Mouse (Mus musculus): ENCODE results near the gene Frmd5.
"Not testable (repeated sequence)": the region's sequence is repeated elsewhere in the genome, so short reads cannot be mapped to it uniquely, and the experiment has no call there.

Frmd5 gene

DNA sequence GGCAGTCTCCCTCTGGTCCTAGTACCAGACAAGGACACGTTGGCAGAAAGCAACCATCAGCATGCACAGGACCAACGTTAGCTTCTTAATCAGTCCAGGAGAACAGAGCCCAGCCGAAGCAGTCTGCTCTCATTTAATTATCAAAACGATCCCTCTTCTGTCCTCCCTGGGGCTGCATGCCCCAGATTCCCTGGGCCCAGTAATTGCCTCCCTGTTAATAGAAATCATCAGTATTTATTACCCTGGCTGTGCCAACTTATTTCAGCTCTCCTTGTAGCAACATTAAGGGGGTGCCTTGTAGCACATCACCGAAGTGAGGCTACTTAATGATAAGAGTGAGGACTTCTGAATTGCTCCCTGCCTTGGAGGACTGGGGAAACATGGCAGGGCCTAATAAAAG, 241.0 kb downstream of the Frmd5 start:
- DNase-seq: no peak

DNA sequence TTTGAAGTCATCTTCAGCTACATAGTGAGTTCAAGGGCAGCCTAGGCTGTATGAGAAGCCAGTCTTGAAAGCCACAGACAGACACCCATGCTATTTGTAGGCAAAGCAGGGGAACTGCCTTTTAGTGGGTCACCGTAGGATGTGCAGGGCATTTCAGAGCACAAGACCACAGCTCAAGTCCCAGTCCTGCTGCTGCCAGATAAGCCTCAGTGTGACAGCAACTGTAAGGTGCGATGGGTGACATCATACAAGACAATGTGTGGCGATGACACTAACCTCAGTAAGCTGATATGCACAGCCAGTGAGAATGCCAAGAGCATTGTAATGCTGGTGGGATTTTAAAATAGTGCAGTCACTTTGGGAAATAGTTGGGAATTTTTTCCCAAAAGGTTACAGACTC, 243.8 kb downstream of the Frmd5 start:
- no peak for DNase-seq

DNA sequence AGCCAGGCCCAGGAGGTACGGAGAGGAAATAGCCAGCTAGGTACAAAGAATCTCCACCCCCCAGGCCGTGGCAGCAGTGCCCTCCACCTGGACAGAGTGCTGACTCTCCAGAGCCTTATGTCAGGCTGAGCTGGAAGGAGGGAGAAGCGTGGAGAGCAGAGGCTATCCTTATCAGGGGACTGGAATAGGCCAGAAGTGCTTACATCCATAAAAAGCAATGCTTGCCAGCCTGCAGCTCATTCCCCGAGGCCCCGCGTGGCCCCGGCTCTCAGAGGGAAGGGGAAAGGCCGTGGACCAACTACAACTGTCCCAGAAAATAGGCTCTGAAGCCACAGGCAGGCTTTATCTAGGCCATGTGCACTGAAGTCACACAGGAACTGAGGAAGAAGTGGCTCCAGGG, 255.6 kb downstream of the Frmd5 start:
- no peak for DNase-seq

DNA sequence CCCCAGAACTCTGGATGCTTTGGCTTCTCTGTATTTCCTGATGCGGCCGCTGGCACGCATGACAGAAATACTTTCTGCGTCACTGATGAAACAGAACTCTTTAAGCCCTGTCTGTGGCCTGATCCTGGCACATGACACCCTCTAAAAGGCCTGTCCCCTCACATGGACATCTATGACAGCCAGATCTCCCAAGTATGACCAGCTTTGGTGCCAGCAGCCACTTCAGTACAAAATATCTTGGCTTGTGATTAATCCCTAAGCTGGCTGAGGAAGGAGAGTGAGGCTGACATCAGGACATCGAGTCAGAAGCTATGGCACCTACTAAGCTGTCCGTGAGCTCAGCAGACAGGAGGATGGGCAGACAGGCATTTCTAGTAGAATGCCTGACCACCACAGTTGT, 257.3 kb downstream of the Frmd5 start:
- DNase-seq: no peak

DNA sequence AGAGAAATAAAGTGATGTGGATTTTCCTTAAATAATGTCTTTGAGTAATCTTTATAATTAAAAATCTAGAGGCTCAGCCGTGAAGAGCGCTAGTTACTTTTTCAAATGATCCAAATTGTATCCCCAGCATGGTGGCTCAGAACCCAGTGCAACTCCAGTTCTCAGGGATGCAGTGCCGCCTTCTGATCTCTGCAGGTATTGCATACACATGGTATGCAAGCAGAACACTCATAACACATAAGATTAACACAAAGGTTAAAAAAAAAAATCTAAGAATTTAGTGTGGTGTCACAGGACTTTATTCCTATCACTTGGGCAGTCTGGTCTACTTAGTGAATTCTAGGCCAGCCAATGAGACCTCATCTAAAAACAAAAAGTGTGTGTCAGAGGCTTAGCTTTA, 262.1 kb downstream of the Frmd5 start:
- DNase-seq: no peak

DNA sequence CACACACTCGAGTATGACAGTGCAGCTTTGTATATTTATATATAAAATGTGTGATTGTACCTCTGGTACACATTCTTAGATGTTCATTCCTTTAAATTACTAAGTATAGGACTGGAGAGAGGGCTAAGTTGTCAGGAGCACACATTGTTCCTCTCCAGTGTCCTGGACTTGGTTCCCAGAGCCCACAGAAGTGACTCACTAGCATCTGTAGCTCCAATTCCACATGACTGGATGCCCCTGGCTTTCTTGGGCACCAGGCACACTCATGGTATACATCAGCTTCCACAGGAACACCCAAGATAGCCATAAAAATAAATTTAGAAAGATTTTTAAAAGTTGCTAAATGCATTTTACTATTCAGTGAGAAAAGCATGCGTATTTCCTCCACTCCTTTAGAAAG, 281.8 kb downstream of the Frmd5 start:
- DNase-seq: no peak

DNA sequence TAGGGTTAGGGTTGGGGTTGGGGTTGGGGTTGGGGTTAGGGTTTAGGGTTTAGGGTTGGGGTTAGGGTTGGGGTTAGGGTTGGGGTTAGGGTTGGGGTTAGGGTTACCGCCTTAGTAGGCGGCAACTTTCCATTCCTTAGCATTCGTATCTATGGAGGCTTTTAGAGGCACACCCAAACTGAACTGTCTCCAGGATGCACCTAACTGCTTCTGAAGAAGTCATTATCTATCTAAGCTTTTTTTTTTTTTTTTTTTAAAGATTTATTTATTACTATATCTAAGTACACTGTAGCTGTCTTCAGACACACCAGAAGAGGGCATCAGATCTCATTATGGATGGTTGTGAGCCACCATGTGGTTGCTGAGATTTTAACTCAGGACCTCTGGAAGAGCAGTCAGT, 284.1 kb downstream of the Frmd5 start:
- not testable (repeated sequence) for DNase-seq

DNA sequence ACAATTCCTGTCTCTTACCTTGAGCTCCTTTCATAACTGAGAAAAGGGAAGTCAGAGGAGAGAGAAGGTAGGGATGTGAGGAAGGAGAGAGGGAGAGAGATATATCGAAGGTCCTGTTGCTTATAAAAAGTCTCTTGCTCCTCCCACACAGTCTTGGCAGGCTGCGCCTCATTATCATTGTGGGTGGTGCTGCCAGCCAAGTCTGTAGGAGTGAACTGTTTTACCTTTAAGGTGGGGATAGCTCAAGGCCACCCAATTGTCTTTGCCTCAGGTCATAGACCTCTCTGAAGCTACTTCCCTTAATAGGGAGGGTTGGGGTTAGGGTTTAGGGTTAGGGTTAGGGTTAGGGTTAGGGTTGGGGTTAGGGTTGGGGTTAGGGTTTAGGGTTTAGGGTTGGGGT, 284.9 kb downstream of the Frmd5 start:
- DNase-seq: no peak

DNA sequence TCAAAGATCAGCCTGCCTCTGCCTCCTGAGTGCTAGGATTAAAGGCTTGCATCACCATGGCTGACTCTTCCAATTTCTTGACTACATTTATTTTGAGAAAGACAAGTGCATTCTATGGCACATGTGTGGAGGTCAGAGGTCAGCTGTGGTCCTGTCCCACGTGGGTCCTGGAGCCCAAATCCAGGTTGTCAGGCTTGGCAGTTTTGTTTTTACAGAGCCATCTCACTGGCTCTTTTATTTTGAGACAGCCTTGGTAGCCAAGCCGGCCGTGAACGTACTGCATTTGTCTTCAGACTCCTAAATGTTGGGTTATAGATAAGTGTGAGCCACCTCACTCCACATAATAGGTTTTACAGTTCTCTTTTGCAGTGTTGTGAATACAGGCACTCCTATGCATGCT, 288.2 kb downstream of the Frmd5 start:
- not testable (repeated sequence) for DNase-seq

DNA sequence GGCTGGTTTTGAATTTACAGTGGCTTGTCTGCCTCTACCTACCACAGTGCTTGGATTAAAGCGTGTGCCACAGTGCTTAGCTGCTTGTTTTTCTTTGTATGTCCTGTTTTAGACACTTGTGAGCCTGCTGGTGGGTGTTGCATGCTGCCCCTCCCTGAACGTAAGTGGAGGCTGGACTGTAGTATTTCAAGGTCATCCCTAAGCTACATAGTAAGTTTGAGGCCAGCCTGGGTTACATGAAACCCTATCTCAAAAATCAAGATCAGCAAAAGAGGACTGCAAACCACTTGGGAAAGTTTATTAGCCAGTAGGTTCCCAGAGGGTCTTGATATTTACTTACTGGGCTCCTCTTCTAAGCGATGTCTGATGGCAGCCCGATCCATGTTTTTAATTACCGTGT, 288.8 kb downstream of the Frmd5 start:
- no peak for DNase-seq

DNA sequence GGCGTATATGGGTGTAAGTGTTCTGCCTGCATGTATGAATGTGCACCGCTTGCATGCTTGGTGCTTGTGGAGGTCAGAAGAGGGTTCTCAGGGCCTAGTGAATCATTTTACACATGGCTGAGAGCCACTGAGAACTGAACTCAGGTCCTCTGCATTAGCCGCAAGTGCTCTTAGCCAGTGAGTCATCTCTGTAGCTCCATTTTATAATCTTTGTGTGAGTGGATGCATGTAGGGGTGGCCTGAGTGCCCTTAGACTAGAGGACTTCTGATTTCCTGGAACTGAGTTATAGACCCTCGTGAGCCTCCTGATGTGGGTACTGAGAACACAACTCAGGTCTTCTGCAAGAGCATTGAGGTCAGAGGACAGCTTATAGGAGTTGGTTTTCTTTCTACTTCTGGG, 292.7 kb downstream of the Frmd5 start:
- no peak for DNase-seq

DNA sequence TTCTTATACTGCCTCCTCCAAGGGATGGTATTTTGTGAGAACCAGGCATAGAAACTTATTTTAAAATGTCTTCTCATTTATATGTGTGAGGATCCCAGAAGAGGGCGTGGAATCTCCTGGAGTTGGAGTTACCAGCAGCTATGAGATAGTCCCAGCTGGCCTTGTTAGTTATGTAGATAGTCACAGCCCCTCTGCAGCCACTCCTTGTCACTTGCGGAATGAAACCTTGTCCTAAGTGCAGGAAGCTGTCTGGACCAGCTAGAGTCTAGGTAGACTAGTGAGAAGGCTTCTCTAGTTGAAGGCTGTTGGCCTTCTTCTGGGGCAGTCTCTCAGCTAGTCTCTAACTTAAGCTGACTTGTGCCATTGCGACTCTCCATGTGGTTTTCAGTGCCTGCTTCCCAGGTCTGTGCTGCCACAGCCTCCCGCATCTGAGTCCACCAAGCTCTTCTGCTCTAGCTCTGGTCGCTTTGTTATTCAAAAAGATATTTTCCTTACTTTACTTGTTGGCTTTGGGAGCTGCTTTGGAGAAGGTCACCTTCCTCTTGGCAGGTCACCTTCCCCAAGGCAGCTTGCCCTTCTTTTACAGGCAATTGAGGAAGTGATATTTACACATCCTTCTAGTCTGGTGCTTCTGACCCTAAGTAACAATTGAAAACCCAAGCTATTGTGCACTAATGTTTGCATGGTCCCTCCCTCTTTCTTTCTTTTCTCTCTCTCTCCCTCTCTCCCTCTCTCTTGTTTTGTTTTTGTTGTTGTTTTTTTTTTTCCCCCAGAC, 293.7 kb downstream of the Frmd5 start:
- DNase-seq: not testable (repeated sequence)

DNA sequence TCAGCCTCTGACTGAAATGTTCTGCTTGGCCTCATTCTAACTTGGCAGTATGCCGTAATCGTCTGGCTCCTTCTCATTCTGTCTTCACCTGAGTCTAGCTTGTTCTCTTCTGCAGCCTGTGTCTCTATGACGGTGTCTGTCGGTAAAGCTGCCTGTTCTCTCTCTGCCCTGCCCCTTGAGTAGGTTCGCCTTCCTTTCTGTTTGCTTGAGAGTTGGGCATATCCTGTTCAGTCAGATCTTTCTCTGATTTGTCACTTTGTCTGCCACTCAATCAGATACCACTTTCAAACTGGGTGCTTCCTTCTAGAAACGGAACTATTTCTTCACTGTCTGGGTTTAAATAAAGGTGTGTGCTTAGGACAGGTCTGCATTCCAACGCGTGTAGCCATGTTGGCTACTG, 295.5 kb downstream of the Frmd5 start:
- DNase-seq: peak; percentile 14

DNA sequence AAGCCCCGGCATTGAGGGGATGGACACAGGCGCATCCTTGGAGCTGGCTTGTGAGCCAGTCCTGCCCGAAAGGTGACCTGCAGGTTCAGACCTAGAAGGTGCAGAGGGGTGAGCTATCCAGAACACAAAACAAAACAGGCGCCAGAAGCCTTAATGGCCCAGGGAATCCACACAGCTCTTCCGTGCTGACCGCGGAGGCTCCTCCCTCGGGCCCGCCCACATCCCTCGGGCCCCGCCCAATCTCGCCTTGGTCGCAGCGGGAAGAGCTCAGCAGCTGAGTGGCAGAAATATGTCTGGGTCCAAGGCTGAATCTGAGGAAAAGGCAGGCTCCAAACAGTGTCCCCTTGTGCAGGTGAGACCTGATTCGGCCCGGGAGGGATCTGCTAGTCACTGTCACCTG, 297.3 kb downstream of the Frmd5 start:
- DNase-seq: peak; percentile 43

DNA sequence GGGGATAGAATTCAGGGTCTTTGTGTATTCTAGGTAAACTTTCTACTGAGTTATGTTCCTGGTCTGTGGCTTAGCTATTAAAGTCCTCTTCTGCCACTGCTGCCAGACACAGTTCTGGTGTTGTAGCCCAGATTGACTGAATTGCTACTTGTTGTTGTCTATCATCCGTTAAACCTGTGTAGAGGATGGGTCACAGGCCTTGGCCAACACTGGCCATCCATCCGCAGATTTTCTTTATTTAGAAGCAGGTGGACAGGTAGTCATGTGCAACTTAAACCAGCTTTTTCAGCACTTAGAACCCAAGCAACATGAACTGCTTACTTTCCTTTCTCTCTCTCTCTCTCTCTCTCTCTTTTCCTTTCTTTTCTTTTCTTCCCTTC, 298.9 kb downstream of the Frmd5 start:
- DNase-seq: no peak

DNA sequence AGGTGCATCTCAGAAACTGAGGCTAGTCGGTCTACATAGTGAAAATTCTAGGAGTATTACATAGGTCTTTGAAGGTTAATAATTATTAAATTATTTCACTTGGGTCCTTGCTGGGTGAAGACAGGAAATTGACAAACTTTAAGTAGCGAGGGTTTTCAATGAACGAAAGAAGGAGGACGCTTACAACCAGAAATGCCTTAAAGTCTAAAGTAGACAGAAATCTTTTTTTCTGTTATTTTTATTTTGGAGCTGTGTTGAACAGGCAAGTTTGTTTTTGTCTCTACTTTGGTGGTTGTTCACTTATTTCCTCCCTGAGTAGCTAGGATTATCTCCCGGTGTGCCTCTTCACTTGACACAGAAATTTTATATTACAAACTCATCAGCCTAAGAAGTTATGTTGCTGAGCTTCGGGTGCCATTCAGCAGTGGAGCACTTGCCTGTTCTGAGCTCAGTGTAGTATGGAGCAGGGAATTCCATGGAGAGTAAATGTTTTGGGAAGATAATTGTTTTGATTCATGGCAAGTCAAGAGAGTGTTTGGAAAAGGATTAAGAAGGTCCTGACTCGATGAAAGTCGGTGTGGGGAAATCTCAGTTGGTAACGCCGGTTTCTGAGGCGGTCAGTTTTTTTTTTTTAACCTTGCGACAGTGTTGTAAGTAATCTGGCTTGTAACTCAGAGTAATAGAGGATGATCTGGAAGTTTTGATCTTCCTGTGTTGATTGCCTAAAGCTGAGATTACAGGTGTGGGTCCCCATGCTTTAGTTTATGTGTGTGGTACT, 299.5 kb downstream of the Frmd5 start:
- DNase-seq: no peak

DNA sequence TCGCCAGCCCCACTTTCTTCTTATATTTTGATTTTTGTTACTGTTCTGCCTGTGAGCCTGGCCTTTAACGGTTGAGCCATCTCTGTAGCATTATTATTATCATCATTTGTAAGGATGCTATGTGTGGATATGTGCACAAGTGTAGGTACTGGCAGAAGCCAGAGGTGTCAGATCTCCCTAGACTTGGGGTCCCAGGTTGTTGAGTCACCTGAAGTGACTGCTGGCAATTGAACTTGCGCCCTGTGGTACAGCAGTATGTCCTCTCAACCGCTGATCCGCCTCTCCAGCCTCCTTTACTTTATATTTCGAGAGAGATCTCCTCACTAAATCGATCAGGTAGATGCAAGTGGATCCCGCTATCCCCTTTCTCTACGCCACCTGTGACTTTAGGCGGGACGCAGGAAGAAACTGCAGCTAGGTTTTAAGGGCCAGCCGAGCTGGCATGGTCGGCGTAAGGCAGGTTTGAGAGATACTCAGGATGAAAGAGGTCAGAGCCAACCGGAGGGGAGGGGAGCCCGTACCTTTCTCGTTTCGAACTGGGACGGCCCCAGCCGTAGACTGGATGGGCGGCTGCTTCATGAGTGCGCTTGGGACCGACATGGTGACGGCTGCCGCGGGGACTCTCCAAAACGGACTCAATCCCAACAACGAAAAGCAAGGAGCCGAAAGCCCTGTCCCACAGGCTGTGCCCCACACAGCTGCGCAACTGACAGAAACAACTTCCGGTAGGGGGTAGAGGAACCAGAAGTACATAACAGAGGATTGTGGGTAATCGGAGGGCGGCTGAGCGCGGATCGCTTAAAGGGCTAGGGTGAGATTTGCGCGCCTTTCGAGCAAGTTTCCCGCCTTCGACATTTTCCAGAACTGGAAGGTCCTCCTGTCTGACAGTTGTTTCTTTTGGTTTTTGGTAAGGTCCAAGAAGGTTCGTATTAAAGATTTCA, 300.7 kb downstream of the Frmd5 start, which contains the start of the genes Mfap1a and Wdr76:
Mfap1a (minus strand) TSS at position 724 of the 941 bp plus-strand sequence.
Wdr76 (plus strand) TSS at position 782 of the 941 bp plus-strand sequence.
- DNase-seq: peak; percentile 89

DNA sequence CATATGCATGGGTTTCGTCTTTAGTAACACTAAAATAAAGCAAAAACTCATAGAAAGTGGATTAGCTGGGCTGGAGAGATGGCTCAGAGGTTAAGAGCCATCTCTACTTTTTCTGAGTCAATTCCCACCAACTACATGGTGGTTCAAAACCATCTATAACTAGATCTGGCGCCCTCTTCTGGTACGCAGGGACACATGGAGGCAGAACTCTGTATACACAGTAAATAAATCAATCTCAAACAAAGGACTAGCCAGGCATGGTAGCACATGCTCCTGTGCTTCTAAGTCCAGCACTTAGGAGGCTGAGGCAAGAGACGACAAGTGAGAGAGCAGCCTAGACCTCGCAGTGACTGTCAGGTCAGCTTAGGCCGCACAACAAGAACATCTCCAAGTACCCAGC, 305.3 kb downstream of the Frmd5 start:
- DNase-seq: not testable (repeated sequence)
